Mouse (Mus musculus) cerebellum, postnatal 4 days (tissue): ENCODE results near the gene Nos1.

Experiments used
- DNase-seq, 2 experiments: peaks; one replicate each; pipeline ENCODE4 v3.0.0; 2022; ENCODE audit warnings: low spot score in 2 of 2, mixed read lengths in 1 of 2

Gene Nos1

DNA sequence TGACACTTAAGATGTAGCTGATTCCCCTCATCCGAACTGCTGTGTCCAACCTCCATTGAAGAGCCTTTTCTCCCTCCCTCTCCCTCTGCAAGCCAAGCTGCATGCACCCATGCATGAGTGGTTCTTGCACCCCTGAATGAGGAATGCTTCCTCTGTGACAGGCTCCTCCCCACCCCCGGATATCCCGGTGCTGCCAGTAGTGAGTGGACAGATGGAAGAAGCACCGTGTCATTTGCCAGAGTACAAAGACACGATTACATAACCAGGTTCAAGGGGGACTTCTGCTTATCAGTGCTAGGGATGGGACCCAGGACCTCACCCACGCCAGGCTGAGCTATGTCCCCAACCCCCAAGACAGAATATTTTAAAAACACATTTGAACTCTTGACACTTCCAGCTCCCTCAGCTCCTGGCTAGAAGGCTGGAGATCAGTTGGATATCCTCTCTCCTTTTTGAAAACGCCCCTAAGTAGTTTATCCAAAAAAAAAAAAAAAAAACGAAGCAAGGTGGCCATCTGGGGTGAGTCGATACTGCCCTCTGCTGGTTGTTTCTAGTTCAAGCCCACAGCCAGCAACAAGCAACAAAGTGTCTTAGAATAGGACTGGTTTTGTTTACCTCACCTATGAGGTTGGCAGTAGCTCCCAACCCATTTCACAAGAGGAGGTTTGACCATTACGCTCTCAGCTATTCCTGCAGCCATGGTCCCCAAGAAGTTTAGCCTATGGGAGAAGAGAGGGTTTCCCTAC, 175.0 kb downstream of the Nos1 start:
- DNase-seq: no peak

GRCm38 (mm10) chr5:117964750-117965149, 183.9 kb downstream of the Nos1 start:
- DNase-seq: no peak

DNA sequence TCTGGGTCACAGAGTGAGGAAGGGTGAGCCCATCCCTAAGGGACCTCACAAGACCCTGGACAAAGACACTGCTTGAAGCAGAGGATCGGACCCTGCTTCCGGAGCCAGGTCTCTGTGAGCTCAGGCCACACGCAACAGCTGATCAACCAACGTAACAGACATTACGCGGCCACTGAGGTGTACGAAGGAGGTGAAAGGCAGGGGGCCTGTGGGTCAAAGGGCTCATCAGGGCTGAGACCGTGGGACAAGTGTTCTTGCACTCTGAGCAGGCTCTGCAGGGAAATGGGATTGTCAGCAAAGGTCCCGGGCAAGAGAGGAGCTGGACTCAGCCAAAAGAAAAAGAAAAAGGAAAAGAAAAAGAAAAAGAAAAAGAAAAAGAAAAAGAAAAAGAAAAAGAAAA, 186.1 kb downstream of the Nos1 start:
- no peak for DNase-seq

DNA sequence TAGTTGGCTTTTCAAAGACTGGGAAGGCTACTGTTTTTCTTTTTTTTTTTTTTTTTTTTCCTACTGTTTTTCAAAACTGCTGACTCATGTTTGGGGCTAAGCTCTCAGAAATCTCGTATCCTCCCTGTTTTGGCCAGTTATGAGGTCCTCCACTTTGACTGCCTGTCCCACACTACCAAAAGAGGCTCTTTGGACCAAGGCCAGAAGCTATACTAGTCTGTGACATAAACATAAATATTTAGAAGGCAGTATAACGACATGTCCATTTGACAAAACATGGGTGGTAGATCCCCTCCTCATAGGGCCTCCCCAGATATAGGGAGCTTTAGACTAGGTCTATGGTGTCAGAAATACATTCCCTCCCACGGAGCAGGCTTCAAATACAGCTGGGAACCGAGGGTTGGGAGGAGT, 186.8 kb downstream of the Nos1 start:
- DNase-seq: no peak

GRCm38 (mm10) chr5:117969681-117970427, 189.0 kb downstream of the Nos1 start:
- no peak for DNase-seq

- DNase-seq: no peak
Measured at GRCm38 (mm10) chr5:117976263-117976656, 195.4 kb downstream of the Nos1 start.

DNA sequence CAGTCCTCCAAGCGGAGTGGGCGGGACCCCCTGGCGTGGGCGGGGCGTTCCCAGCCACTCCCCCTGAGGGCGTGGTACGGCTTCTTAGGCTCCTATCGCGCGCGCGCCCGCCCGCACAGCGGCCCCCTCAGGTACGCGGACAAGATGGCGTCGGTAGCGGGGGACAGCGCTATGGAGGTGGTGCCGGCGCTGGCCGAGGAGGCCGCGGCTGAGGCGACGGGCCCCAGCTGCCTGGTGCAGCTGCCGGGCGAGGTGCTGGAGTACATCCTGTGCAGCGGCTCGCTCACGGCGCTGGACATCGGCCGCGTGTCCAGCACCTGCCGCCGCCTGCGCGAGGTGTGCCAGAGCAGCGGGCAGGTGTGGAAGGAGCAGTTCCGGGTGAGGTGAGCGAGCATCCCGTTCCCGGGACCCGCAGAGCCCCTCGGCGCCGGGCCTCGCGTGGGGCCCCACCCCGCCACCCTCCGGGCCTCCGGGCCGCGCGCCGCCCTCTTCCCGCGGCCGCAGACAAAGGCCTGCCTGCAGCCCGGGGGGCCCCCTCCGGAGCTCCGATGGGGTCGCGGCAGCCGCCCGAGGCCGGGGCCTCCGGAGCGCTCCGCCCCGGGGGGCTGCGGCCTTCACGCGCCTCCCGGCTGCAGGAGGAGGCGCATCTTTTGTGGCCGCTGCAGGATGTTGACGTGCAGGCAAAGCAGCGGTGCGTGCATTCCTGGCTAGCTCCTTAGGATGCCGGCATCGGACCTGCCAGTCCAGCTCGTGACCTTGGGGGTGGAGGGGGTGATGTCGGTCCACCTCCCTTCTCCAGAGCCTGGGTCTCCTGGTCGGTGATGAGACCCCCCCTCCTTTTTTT, 196.0 kb downstream of the Nos1 start, which contains the start of gene Fbxo21:
Gene Fbxo21 (plus strand): TSS at position 74 of the 844 bp plus-strand sequence.
- peak; percentile 91 to 96 for DNase-seq

GRCm38 (mm10) chr5:117977501-117978158, 196.8 kb downstream of the Nos1 start:
- DNase-seq: no peak

DNA sequence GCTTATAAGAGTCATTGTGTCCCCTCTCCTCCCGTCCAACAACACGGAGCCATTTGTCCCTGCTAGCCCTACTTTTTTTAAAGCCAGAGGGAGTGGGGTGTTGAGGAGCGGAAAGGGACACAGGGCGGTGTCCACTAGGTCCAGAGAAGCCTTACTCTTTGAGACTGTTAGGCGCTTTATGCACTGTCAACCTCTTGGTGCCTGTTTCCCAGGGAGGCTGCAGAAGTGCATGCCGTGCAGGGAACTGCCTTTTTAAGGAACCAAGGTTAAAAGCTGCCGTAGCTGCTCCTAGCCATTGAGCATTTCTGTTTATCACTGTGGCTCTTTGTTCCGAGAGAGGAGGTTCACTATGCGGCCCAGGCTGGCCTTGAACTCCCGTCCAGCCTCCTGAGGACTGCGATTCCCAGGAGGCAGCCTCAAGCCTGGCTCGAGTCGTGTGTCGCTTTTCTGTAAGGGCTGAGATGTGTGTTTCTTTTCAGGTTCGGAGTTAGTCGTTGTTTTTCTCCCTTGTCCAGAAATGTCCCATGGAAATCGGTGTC, 197.4 kb downstream of the Nos1 start:
- DNase-seq: no peak

GRCm38 (mm10) chr5:117979082-117979481, 198.2 kb downstream of the Nos1 start:
- no peak for DNase-seq

DNA sequence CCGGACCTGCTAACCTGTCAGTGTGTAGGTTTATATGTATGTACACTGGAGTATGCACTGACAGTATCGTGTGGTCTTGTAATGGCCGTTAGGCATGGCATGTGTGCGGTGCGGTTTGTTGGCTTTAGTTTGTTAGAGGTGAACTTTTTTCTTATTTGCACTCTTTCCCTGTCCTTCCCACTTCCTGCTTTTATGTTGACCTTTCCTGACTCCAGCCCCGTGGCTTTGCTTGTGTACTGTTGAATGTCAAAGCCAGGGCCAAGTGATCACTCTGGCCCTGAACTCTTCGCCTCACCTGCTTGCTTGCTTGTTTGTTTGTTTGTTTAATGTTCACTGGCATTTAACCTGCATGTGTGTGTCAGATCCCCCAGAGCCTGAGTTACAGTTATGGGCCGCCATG, 200.1 kb downstream of the Nos1 start:
- no peak for DNase-seq

- DNase-seq: no peak
Measured at GRCm38 (mm10) chr5:117981943-117982342, 201.1 kb downstream of the Nos1 start.

GRCm38 (mm10) chr5:117986327-117986726, 205.5 kb downstream of the Nos1 start:
- no peak for DNase-seq

- no peak for DNase-seq
Measured at GRCm38 (mm10) chr5:117987891-117988290, 207.1 kb downstream of the Nos1 start.

- DNase-seq: no peak
Measured at GRCm38 (mm10) chr5:117988367-117988766, 207.5 kb downstream of the Nos1 start.

GRCm38 (mm10) chr5:117989773-117990172, 208.9 kb downstream of the Nos1 start:
- no peak for DNase-seq

DNA sequence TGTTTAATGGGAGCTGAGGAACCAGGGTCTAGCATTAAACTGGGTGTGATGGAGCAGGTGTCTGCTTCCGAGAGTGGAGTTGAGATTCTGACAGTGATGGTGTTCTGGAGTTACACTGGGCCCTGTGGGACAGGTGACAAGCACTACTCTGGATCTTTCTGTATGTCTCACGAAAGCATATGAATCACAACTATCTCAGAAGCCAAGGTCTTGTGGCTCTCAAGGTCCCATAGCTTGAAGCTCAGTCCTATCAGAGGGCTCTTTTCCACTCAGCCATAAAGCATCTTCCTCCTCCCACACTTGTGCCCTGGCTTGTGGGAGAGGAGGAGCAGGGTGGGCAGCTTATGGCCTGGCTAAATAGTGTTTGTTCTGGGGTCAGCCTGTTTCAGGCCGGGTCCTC, 210.1 kb downstream of the Nos1 start:
- DNase-seq: no peak

DNA sequence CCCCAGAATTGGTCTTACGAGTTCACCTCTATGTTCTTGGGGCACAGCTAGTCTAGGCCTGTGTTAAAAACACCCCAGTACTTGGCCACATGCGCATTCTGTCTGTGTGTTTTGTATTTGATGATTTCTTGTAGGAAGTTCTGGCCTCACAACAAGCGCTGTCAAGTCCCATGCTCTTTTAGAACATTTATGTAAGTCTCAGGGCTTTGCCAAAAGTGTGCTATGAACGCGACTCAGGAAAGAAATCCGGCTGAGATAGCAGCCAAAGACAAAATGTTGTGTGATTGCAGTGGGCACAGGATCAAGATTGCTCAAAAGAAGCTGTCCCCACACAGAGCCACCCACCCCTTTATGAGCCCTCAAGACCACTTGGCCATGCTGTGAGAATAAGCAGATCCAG, 212.7 kb downstream of the Nos1 start:
- DNase-seq: no peak

- DNase-seq: no peak
Measured at GRCm38 (mm10) chr5:117995372-117995901, 214.6 kb downstream of the Nos1 start.

- DNase-seq: no peak
Measured at GRCm38 (mm10) chr5:117995911-117996310, 215.1 kb downstream of the Nos1 start.

DNA sequence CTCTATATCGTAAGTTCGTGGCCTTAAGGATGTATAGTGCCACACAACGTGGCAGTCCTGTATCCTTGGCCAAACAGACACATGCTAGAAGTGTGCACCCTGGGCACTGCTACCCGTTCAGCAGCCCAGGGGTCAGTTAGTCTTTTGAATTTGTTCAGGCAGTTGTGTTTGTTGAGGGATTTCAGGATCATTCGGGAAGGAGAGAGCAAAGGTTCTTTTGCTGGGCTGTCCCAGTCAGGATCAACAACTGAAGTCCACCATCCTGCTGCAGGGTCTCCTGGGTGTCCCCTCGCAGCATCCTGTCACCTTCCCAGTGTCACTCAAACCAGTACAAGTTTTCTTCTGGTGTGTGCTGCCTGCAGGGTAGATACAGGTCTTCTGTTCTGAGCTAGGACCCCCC, 215.7 kb downstream of the Nos1 start:
- no peak for DNase-seq
